Mouse (Mus musculus) ES-Bruce4 (cell line): Measurements from ENCODE around the gene Cldn6. TPM values are rescaled to one million over a fixed set of nuclear protein-coding genes. Genes with fewer than 3 reads are reported as not detected.

ENCODE experiments used
- H3K27ac ChIP-seq: 2 replicates; pipeline ENCODE4 v1.5.1; 2012; ENCODE audit warnings: low read length, inconsistent platforms; ENCODE audit not compliant: insufficient read depth
- H3K27me3 ChIP-seq: 2 replicates; pipeline ENCODE4 v1.6.1; 2012; ENCODE audit warnings: mild to moderate bottlenecking, low read length, inconsistent platforms; ENCODE audit not compliant: control insufficient read depth, poor library complexity, insufficient read depth, severe bottlenecking
- H3K36me3 ChIP-seq: 2 replicates; pipeline ENCODE4 v1.6.1; 2012; ENCODE audit warnings: inconsistent platforms, mild to moderate bottlenecking, low read length, moderate library complexity; ENCODE audit not compliant: control insufficient read depth, poor library complexity, insufficient read depth, severe bottlenecking
- H3K4me1 ChIP-seq: one replicate; pipeline ENCODE4 v1.8.1; 2011; ENCODE audit warnings: low read length; ENCODE audit not compliant: control insufficient read depth, insufficient read depth
- H3K4me3 ChIP-seq: 2 replicates; pipeline ENCODE4 v1.5.1; 2011; ENCODE audit warnings: low read depth, mild to moderate bottlenecking, low read length
- H3K9ac ChIP-seq: 2 replicates; pipeline ENCODE4 v1.6.1; 2012; ENCODE audit warnings: low read depth, mild to moderate bottlenecking, inconsistent platforms; ENCODE audit not compliant: poor library complexity, severe bottlenecking
- H3K9me3 ChIP-seq: replicated peaks from 2 replicates; pipeline ENCODE4 v1.6.1; 2012; ENCODE audit warnings: mild to moderate bottlenecking, low read length, inconsistent platforms; ENCODE audit not compliant: control insufficient read depth, poor library complexity, insufficient read depth, severe bottlenecking
- CTCF ChIP-seq: IDR thresholded peaks from one replicate; pipeline ENCODE4 v1.8.1; 2011; ENCODE audit warnings: low read depth, low read length
- EP300 ChIP-seq: IDR thresholded peaks from 2 replicates; pipeline ENCODE4 v1.6.1; 2011; ENCODE audit warnings: low read depth, low read length; ENCODE audit not compliant: insufficient read depth
- POLR2A ChIP-seq: IDR thresholded peaks from one replicate; pipeline ENCODE4 v1.8.1; 2011; ENCODE audit warnings: low read length; ENCODE audit not compliant: insufficient read depth
- polyA plus RNA-seq: library from polyadenylated mRNA; stranded (reverse); fragments of >200 nt; gene quantifications from 2 replicates; pipeline ENCODE4 v1.2.4, GENCODE M21; 2011; ENCODE audit warnings: low read depth; ENCODE audit not compliant: missing spikeins, insufficient read depth, insufficient read length

Cldn6 gene
- polyA plus RNA-seq, 1 experiment, result 300 TPM

GRCm38 (mm10) chr17:23672761-23673160 lies 6.3 kb upstream of the Cldn6 start:
- H3K4me3 ChIP-seq, result no peak overlapping the region; the same call in 1 of the 2 replicates

GRCm38 (mm10) chr17:23673424-23674073 lies 5.5 kb upstream of the Cldn6 start, which contains the start of the genes Hcfc1r1 and Thoc6:
Hcfc1r1 (plus strand) TSS chr17:23673596.
Thoc6 (minus strand) TSS chr17:23673882.
- TF ChIP-seq POLR2A (peak; percentile 47), CTCF (no peak)

More at GRCm38 (mm10) chr17:23672761-23673160, 6.3 kb upstream of the Cldn6 start:
- Histone ChIP-seq H3K27me3 (no peaks in the 10 kb centered on the region), H3K9ac (no peak overlapping the region), H3K27ac (no peak overlapping the region), H3K36me3 (peaks cover 6% of the 10 kb centered on the region; the same call in 1 of the 2 replicates), H3K4me1 (peaks cover 5% of the 10 kb centered on the region), H3K9me3 (no peaks in the 10 kb centered on the region)
- TF ChIP-seq CTCF (no peak), EP300 (no peak), POLR2A (no peak)

GRCm38 (mm10) chr17:23674271-23674952 lies 4.6 kb upstream of the Cldn6 start:
- no peaks in the 10 kb centered on the region; the same call in 1 of the 2 replicates for H3K36me3 ChIP-seq
- peak overlapping the region; percentile 15 for H3K9ac ChIP-seq
- H3K27ac ChIP-seq, result no peak overlapping the region
- peaks cover 5% of the 10 kb centered on the region for H3K4me1 ChIP-seq
- H3K4me3 ChIP-seq, result peak overlapping the region; percentile 67
- no peaks in the 10 kb centered on the region for H3K9me3 ChIP-seq
- H3K27me3 ChIP-seq, result no peaks in the 10 kb centered on the region
- TF ChIP-seq EP300, result no peak
- TF ChIP-seq POLR2A, result no peak
- no peak for TF ChIP-seq CTCF

More at GRCm38 (mm10) chr17:23673424-23674073, 5.5 kb upstream of the Cldn6 start, which contains the start of the genes Hcfc1r1 and Thoc6:
- Histone ChIP-seq H3K27me3 (no peaks in the 10 kb centered on the region), H3K4me3 (peak within 1 kb of the TSS; percentile 85), H3K9me3 (no peaks in the 10 kb centered on the region), H3K4me1 (peaks cover 5% of the 10 kb centered on the region), H3K36me3 (peaks cover 5% of the 10 kb centered on the region; the same call in 1 of the 2 replicates), H3K9ac (peak within 1 kb of the TSS; percentile 15), H3K27ac (peak within 1 kb of the TSS; percentile 28; the same call in 1 of the 2 replicates)

GRCm38 (mm10) chr17:23675127-23675526 lies 3.9 kb upstream of the Cldn6 start:
- Histone ChIP-seq H3K9me3 (no peaks in the 10 kb centered on the region), H3K4me3 (no peak overlapping the region), H3K9ac (0 out of 2 replicates have a peak overlapping the region, but pooled peaks have one; percentile 15), H3K27me3 (no peaks in the 10 kb centered on the region), H3K36me3 (no peaks in the 10 kb centered on the region), H3K27ac (peak overlapping the region; percentile 21; the same call in 1 of the 2 replicates), H3K4me1 (peaks cover 5% of the 10 kb centered on the region)
- no peak for TF ChIP-seq EP300
- TF ChIP-seq CTCF, result no peak
- no peak for TF ChIP-seq POLR2A

GRCm38 (mm10) chr17:23675564-23676281 lies 3.3 kb upstream of the Cldn6 start:
- no peaks in the 10 kb centered on the region for H3K9me3 ChIP-seq
- TF ChIP-seq POLR2A (no peak), EP300 (0 out of 2 replicates have a peak, but pooled peaks have one; percentile 3)
- no peaks in the 10 kb centered on the region for H3K36me3 ChIP-seq
- peak overlapping the region; percentile 19 for H3K9ac ChIP-seq
- H3K4me3 ChIP-seq, result peak overlapping the region; percentile 70
- peak overlapping the region; percentile 21; the same call in 1 of the 2 replicates for H3K27ac ChIP-seq
- H3K4me1 ChIP-seq, result peaks cover 3% of the 10 kb centered on the region
- no peaks in the 10 kb centered on the region for H3K27me3 ChIP-seq
